Mouse (Mus musculus) stomach, postnatal 0 days (tissue): Measurements from ENCODE around the gene Nol9.

Experiments
- CTCF ChIP-seq: IDR thresholded peaks from 2 replicates; pipeline ENCODE4 v1.5.1; 2016; ENCODE audit warnings: antibody characterized with exemption, low read depth, mild to moderate bottlenecking, moderate library complexity
- EP300 ChIP-seq: optimal IDR thresholded peaks from 2 replicates; pipeline ENCODE3; 2016; ENCODE audit warnings: antibody characterized with exemption

- no peak for TF ChIP-seq CTCF
- no peak for TF ChIP-seq EP300
These were observed 57.8 kb downstream of the Nol9 start for GRCm38 (mm10) chr4:152096927-152097326.
